Mouse (Mus musculus) CH12.LX (cell line): ENCODE measurements around the gene Mkrn1. TPM values are rescaled to one million over a fixed set of nuclear protein-coding genes. Genes with fewer than 3 reads are reported as not detected.
"Not testable (repeated sequence)": the region's sequence is repeated elsewhere in the genome, so short reads cannot be mapped to it uniquely, and the experiment has no call there.

ENCODE experiments used
- DNase-seq: peaks from one replicate; pipeline ENCODE4 v3.0.0-alpha.2; 2013; ENCODE audit errors: extremely low read depth
- H3K27ac ChIP-seq: 2 replicates; pipeline ENCODE4 v1.5.1; 2012; ENCODE audit warnings: low read depth, mild to moderate bottlenecking, control low read depth, moderate library complexity; ENCODE audit not compliant: insufficient read depth
- H3K27me3 ChIP-seq: replicated peaks from 2 replicates; pipeline ENCODE3; 2012; ENCODE audit warnings: inconsistent platforms
- H3K36me3 ChIP-seq, 2 experiments: replicated peaks in 1 of 2; 2 replicates each; pipeline versions ENCODE3 to v1.6.1; 2012; ENCODE audit warnings: inconsistent platforms in 1 of 2, low read length in 1 of 2, mild to moderate bottlenecking in 1 of 2, mixed read lengths in 1 of 2, moderate library complexity in 1 of 2; ENCODE audit not compliant: control insufficient read depth in 1 of 2, insufficient read depth in 1 of 2
- H3K4me1 ChIP-seq, 2 experiments: 2 replicates each; pipeline ENCODE4 v1.6.1; 2012; ENCODE audit warnings: inconsistent platforms in 1 of 2, moderate library complexity in 1 of 2; ENCODE audit not compliant: insufficient read depth in 2 of 2, control insufficient read depth in 1 of 2
- H3K4me2 ChIP-seq: 2 replicates; pipeline ENCODE4 v1.6.1; 2012; ENCODE audit warnings: low read depth, mild to moderate bottlenecking, control low read depth; ENCODE audit not compliant: poor library complexity, insufficient read depth, severe bottlenecking
- H3K4me3 ChIP-seq, 3 experiments: fragments of 150-350 bp in 1 of 3; sonication (generic) in 1 of 3; replicated peaks in 1 of 3; 2 replicates each; pipeline versions ENCODE3 to v1.5.1; 2011 to 2012; ENCODE audit warnings: low read depth in 2 of 3, low read length in 2 of 3, mild to moderate bottlenecking in 2 of 3, moderate library complexity in 2 of 3, control low read depth in 1 of 3, improper control_type of control experiment in 1 of 3, inconsistent platforms in 1 of 3, mixed read lengths in 1 of 3; ENCODE audit not compliant: poor library complexity in 1 of 3
- H3K79me2 ChIP-seq: replicated peaks from 2 replicates; pipeline ENCODE4 v1.6.1; 2012; ENCODE audit warnings: mild to moderate bottlenecking, moderate library complexity; ENCODE audit not compliant: control insufficient read depth, poor library complexity, insufficient read depth, severe bottlenecking; ENCODE audit errors: extremely low read depth
- H3K9ac ChIP-seq: 2 replicates; pipeline ENCODE4 v1.6.1; 2012; ENCODE audit warnings: low read depth, mild to moderate bottlenecking, control low read depth, moderate library complexity; ENCODE audit not compliant: insufficient read depth
- H3K9me3 ChIP-seq: replicated peaks from 2 replicates; pipeline ENCODE3; 2012; ENCODE audit warnings: low read length, inconsistent platforms, mixed read lengths
- EP300 ChIP-seq: IDR thresholded peaks from 2 replicates; pipeline ENCODE4 v1.6.1; 2011; ENCODE audit warnings: low read length, improper control_type of control experiment
- HCFC1 ChIP-seq: IDR thresholded peaks from 2 replicates; pipeline ENCODE4 v1.6.1; 2012; ENCODE audit warnings: low read depth, mild to moderate bottlenecking, inconsistent platforms, low read length, improper control_type of control experiment
- JUND ChIP-seq: conservative IDR thresholded peaks from 2 replicates; pipeline ENCODE4 v1.6.1; 2011; ENCODE audit warnings: low read depth, low read length, improper control_type of control experiment
- KAT2A ChIP-seq: IDR thresholded peaks from 2 replicates; pipeline ENCODE4 v1.6.1; 2012; ENCODE audit warnings: low read length, improper control_type of control experiment, inconsistent platforms; ENCODE audit not compliant: insufficient replicate concordance
- MAFK ChIP-seq: IDR thresholded peaks from 2 replicates; pipeline ENCODE4 v1.6.1; 2011; ENCODE audit warnings: low read length, improper control_type of control experiment; ENCODE audit not compliant: insufficient replicate concordance
- MAZ ChIP-seq: IDR thresholded peaks from 2 replicates; pipeline ENCODE4 v1.6.1; 2012; ENCODE audit warnings: low read depth, mild to moderate bottlenecking, inconsistent platforms, low read length, improper control_type of control experiment, moderate library complexity
- MYC ChIP-seq: IDR thresholded peaks from 2 replicates; pipeline ENCODE4 v1.6.1; 2011; ENCODE audit warnings: low read depth, mild to moderate bottlenecking, improper control_type of control experiment, low read length
- RAD21 ChIP-seq: IDR thresholded peaks from 2 replicates; pipeline ENCODE4 v1.6.1; 2011; ENCODE audit warnings: low read depth, mild to moderate bottlenecking, low read length, improper control_type of control experiment, moderate library complexity
- SIN3A ChIP-seq: IDR thresholded peaks from 2 replicates; pipeline ENCODE4 v1.6.1; 2012; ENCODE audit warnings: low read length, improper control_type of control experiment, inconsistent platforms
- SMC3 ChIP-seq: IDR thresholded peaks from 2 replicates; pipeline ENCODE4 v1.6.1; 2011; ENCODE audit warnings: low read depth, low read length, improper control_type of control experiment
- USF1 ChIP-seq: IDR thresholded peaks from 2 replicates; pipeline ENCODE4 v1.6.1; 2014; ENCODE audit warnings: low read depth, mild to moderate bottlenecking, inconsistent platforms, low read length, improper control_type of control experiment
- USF2 ChIP-seq: conservative IDR thresholded peaks from 2 replicates; pipeline ENCODE4 v1.6.1; 2011; ENCODE audit warnings: low read depth, low read length, improper control_type of control experiment
- ZC3H11A ChIP-seq: IDR thresholded peaks from 2 replicates; pipeline ENCODE4 v1.6.1; 2012; ENCODE audit warnings: low read depth, mild to moderate bottlenecking, inconsistent platforms, low read length, improper control_type of control experiment
- dilution Hi-C: fragments of 300-500 bp; cut with MboI; formaldehyde crosslinking; loops from 2 replicates; pipeline ENCODE4 v1.14.3; 2020; ENCODE audit warnings: low sequenced_read_pairs; ENCODE audit not compliant: extremely low pct_unique_long_range_greater_than_20kb, extremely low pct_ligation_motif_present
- in situ Hi-C: fragments of 300-500 bp; cut with MboI; formaldehyde crosslinking; loops from 3 replicates; pipeline ENCODE4 v1.14.3; 2019; ENCODE audit warnings: low sequenced_read_pairs, low pct_ligation_motif_present, low pct_unique_long_range_greater_than_20kb, mixed read lengths
- polyA plus RNA-seq: library from polyadenylated mRNA; unstranded; fragments of >175 nt; gene quantifications from 2 replicates; pipeline ENCODE4 v1.2.1, GENCODE M21; 2012; ENCODE audit warnings: low read depth; ENCODE audit not compliant: insufficient read length
- total RNA-seq, 2 experiments: library from RNA; depleted of rRNA; stranded (reverse); fragments of 300-350 nt in 1 of 2; fragments of >200 nt in 1 of 2; gene quantifications; 2 replicates each; pipeline ENCODE4 v1.2.3; 2012 to 2014

Gene Mkrn1
- total and polyA plus RNA-seq, 3 experiments = 39.3 to 50.3 (median 43.7) TPM

DNA sequence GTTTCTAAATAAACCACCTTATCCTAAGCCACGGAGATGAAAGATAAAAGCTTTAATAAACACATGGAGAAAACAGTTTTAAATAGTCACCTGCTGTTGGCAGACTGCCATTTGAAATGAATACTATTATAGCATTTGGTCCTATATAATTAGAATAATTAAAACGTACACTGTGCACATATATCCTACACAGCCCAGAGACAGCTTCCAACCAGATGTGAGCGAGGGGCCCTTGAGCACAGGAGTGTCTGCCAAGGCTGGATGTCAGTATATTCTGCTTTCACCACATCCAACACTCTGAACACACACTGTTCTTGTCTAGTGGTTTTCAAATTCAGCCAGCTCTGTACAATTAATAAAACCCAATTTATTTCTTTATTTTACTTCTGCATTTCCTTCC is 50.6 kb downstream of the Mkrn1 start:
- peaks cover 7% of the 10 kb centered on the region for H3K9me3 ChIP-seq
- dilution Hi-C loops = no loop called here
- peaks cover 2 to 17% of the 10 kb centered on the region in 2 experiments; a peak in 2 of 4 replicates for H3K4me1 ChIP-seq
- H3K27ac ChIP-seq = no peak overlapping the region
- no peak overlapping the region for H3K9ac ChIP-seq
- H3K36me3 ChIP-seq = peaks cover 13 to 40% of the 10 kb centered on the region in 2 experiments
- H3K4me3 ChIP-seq = no peak overlapping the region
- in situ Hi-C loops = no loop called here
- no peak overlapping the region for H3K4me2 ChIP-seq
- TF ChIP-seq MAZ = no peak
- TF ChIP-seq SMC3 = no peak
- no peaks in the 10 kb centered on the region; the same call in 1 of the 2 replicates for H3K79me2 ChIP-seq
- H3K27me3 ChIP-seq = no peaks in the 10 kb centered on the region
- DNase-seq = no peak

DNA sequence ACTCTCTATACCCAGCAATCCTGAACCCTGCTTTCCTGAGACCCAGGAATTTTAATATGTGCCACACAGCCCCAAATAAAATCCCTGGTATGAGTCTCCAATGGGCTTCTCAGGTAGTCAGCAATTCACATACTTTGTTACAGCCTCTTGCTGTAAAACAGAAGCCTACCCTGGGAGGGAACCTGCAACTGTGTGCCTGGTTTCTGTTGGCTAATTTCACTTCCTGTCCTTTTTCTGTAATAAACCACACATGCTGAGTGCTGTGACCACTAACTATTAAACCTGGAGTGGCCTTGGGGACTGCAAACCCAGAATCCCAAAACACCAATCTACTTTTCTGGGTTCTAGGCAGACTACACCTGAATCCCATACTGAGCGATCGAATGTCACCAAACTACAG is 57.6 kb downstream of the Mkrn1 start:
- no peaks in the 10 kb centered on the region for H3K79me2 ChIP-seq
- H3K4me2 ChIP-seq = no peak overlapping the region
- no peak overlapping the region for H3K9ac ChIP-seq
- dilution Hi-C loops (no loop called here), in situ Hi-C loops (no loop called here)
- peaks cover 26 to 52% of the 10 kb centered on the region in 2 experiments for H3K36me3 ChIP-seq
- H3K9me3 ChIP-seq = no peaks in the 10 kb centered on the region
- no peak overlapping the region for H3K4me3 ChIP-seq
- H3K27ac ChIP-seq = no peak overlapping the region
- no peak for DNase-seq
- TF ChIP-seq MAZ (no peak), HCFC1 (no peak), JUND (no peak), RAD21 (no peak), MAFK (no peak), KAT2A (no peak), USF1 (no peak), MYC (no peak), USF2 (no peak), SIN3A (no peak), EP300 (no peak), ZC3H11A (no peak)
- H3K4me1 ChIP-seq = peaks cover 0 to 11% of the 10 kb centered on the region in 2 experiments; a peak in 2 of 4 replicates
- no peaks in the 10 kb centered on the region for H3K27me3 ChIP-seq

GRCm38 (mm10) chr6:39359207-39359606 is 61.1 kb downstream of the Mkrn1 start:
- dilution Hi-C loops, H3K4me3 ChIP-seq, H3K27ac ChIP-seq, H3K9me3 ChIP-seq, H3K79me2 ChIP-seq, DNase-seq, H3K27me3 ChIP-seq, in situ Hi-C loops, H3K9ac ChIP-seq, H3K4me2 ChIP-seq: not testable (repeated sequence)
- Histone ChIP-seq H3K4me1 (peaks cover 0 to 11% of the 10 kb centered on the region in 2 experiments; a peak in 2 of 4 replicates), H3K36me3 (peaks cover 38 to 63% of the 10 kb centered on the region in 2 experiments)
